Mouse (Mus musculus): ENCODE results near the gene Abcc4. TPM values are rescaled to one million over a fixed set of nuclear protein-coding genes. Genes with fewer than 3 reads are reported as not detected.

Abcc4 gene
- total and polyA plus RNA-seq, 3 experiments: 10.4 to 28.7 (median 26.5) TPM

DNA sequence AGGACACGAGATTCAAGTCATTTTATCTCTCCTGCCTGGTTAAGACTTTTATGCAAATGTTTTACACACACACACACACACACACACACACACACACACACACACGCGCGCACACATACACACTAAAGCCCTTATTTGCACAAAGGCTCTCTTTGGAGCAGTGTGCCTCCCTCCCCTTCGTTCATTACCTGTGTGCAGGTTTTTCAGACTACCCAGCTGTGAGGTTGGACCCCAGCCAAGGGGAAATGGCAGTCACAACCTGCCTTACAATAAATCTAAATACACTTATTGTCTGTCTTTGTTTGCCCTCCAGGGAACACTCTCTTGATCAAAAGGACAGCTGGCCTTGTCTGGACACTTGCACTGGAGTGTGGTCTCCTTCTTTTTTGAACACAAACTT, 17.4 kb downstream of the Abcc4 start:
- no peak for TF ChIP-seq ZMIZ1 (IDR thresholded peaks at IDR 0.05; ENCODE audit: low read depth, low read length)
- TF ChIP-seq RAD21 (IDR thresholded peaks at IDR 0.05; ENCODE audit: low read depth, low read length): no peak
- no peak for TF ChIP-seq MXI1 (IDR thresholded peaks at IDR 0.05; ENCODE audit: low read depth, low read length)
- H3K27ac ChIP-seq (ENCODE audit: insufficient read depth, low read depth): no peak overlapping the region
- H3K36me3 ChIP-seq (replicated peaks in 1 of 2; ENCODE audit: control insufficient read depth in 1 of 2, insufficient read depth in 1 of 2, low read length in 1 of 2): peaks cover 11 to 23% of the 10 kb centered on the region in 2 experiments
- no peaks in the 10 kb centered on the region for H3K27me3 ChIP-seq (replicated peaks)
- dilution Hi-C loops (cut with MboI; ENCODE audit: extremely low pct_ligation_motif_present, extremely low pct_unique_long_range_greater_than_20kb, low sequenced_read_pairs) (no loop called here), in situ Hi-C loops (cut with MboI; ENCODE audit: low pct_ligation_motif_present, low pct_unique_long_range_greater_than_20kb, low sequenced_read_pairs) (loop anchor here (25.0 kb wide), 1 partner anchor 1599 kb away; the partner anchor contains the start of gene Mbnl2)
- peaks cover 10% of the 10 kb centered on the region; the same call in 1 of the 2 replicates for H3K79me2 ChIP-seq (replicated peaks; ENCODE audit: control insufficient read depth, extremely low read depth, insufficient read depth, poor library complexity, severe bottlenecking)
- H3K9me3 ChIP-seq (replicated peaks; ENCODE audit: low read length): no peaks in the 10 kb centered on the region
- no peak for DNase-seq (ENCODE audit: extremely low read depth)
- H3K4me2 ChIP-seq (ENCODE audit: insufficient read depth, low read depth, poor library complexity, severe bottlenecking): no peak overlapping the region
- no peak overlapping the region for H3K9ac ChIP-seq (ENCODE audit: insufficient read depth, low read depth)
- H3K4me1 ChIP-seq (ENCODE audit: control insufficient read depth in 1 of 2, insufficient read depth in 2 of 2): peaks cover 42 to 79% of the 10 kb centered on the region in 2 experiments
- no peak overlapping the region for H3K4me3 ChIP-seq (replicated peaks in 1 of 3; ENCODE audit: low read depth in 2 of 3, low read length in 2 of 3, poor library complexity in 1 of 3)

DNA sequence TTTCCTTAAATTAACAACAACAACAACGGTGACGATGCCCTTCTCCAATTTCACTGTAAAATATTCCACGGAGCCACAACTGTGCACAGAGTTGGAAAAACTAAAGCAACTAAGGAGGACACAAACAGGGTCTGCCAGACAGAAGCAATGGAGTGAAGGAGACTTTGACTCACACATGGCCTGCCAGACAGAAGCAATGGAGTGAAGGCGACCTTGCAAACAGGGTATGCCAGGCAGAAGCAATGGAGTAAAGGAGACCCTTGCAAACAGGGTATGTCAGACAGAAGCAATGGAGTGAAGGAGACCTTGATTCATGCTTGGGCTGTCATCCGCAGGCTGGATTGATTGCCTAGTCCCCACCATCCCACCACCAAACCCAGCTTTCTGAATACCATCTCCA, 19.2 kb downstream of the Abcc4 start:
- dilution Hi-C loops (cut with MboI; ENCODE audit: extremely low pct_ligation_motif_present, extremely low pct_unique_long_range_greater_than_20kb, low sequenced_read_pairs) (no loop called here), in situ Hi-C loops (cut with MboI; ENCODE audit: low pct_ligation_motif_present, low pct_unique_long_range_greater_than_20kb, low sequenced_read_pairs) (loop anchor here (25.0 kb wide), 1 partner anchor 1600 kb away; the partner anchor contains the start of gene Mbnl2)
- Histone ChIP-seq H3K4me2 (ENCODE audit: insufficient read depth, low read depth, poor library complexity, severe bottlenecking) (peak overlapping the region; percentile 87), H3K79me2 (replicated peaks; ENCODE audit: control insufficient read depth, extremely low read depth, insufficient read depth, poor library complexity, severe bottlenecking) (peaks cover 12% of the 10 kb centered on the region; the same call in 1 of the 2 replicates), H3K4me3 (replicated peaks in 1 of 3; ENCODE audit: low read depth in 2 of 3, low read length in 2 of 3, poor library complexity in 1 of 3) (peak overlapping the region in 2 of 3 experiments; percentile 13 to 26), H3K36me3 (replicated peaks in 1 of 2; ENCODE audit: control insufficient read depth in 1 of 2, insufficient read depth in 1 of 2, low read length in 1 of 2) (peaks cover 11 to 24% of the 10 kb centered on the region in 2 experiments), H3K27ac (ENCODE audit: insufficient read depth, low read depth) (peak overlapping the region; percentile 40; the same call in 1 of the 2 replicates), H3K9ac (ENCODE audit: insufficient read depth, low read depth) (peak overlapping the region; percentile 12; the same call in 1 of the 2 replicates), H3K27me3 (replicated peaks) (no peaks in the 10 kb centered on the region), H3K4me1 (ENCODE audit: control insufficient read depth in 1 of 2, insufficient read depth in 2 of 2) (peaks cover 45 to 79% of the 10 kb centered on the region in 2 experiments), H3K9me3 (replicated peaks; ENCODE audit: low read length) (no peaks in the 10 kb centered on the region)
- no peak for TF ChIP-seq CTCF (conservative IDR thresholded peaks at IDR 0.05 in 1 of 2, IDR thresholded peaks at IDR 0.05 in 1 of 2; ENCODE audit: low read depth in 2 of 2, low read length in 2 of 2)
- TF ChIP-seq MAX (IDR thresholded peaks at IDR 0.05; ENCODE audit: low read length): peak; percentile 86
- no peak for TF ChIP-seq E2F4 (IDR thresholded peaks at IDR 0.05; ENCODE audit: insufficient replicate concordance, low read depth, low read length)
- peak; percentile 76; the same call in 1 of the 2 replicates for TF ChIP-seq MXI1 (IDR thresholded peaks at IDR 0.05; ENCODE audit: low read depth, low read length)
- 0 out of 2 replicates have a peak, but pooled peaks have one; percentile 45 for TF ChIP-seq JUND (conservative IDR thresholded peaks at IDR 0.05; ENCODE audit: low read depth, low read length)
- TF ChIP-seq IRF4 (IDR thresholded peaks at IDR 0.05; ENCODE audit: low read depth, low read length): peak; percentile 40; the same call in 1 of the 2 replicates
- peak; percentile 77 for TF ChIP-seq SIN3A (IDR thresholded peaks at IDR 0.05; ENCODE audit: low read length)
- TF ChIP-seq ZC3H11A (IDR thresholded peaks at IDR 0.05; ENCODE audit: low read depth, low read length): no peak
- TF ChIP-seq HCFC1 (IDR thresholded peaks at IDR 0.05; ENCODE audit: low read depth, low read length): peak; percentile 77
- no peak for TF ChIP-seq CHD1 (IDR thresholded peaks at IDR 0.05; ENCODE audit: low read depth, low read length)
- TF ChIP-seq UBTF (IDR thresholded peaks at IDR 0.05; ENCODE audit: low read depth, low read length): no peak
- TF ChIP-seq MEF2A (IDR thresholded peaks at IDR 0.05; ENCODE audit: borderline replicate concordance, low read depth, low read length): no peak
- 0 out of 2 replicates have a peak, but pooled peaks have one; percentile 3 for TF ChIP-seq JUN (IDR thresholded peaks at IDR 0.05; ENCODE audit: insufficient read depth, low read depth, low read length)
- peak; percentile 45; the same call in 1 of the 2 replicates for TF ChIP-seq ETS1 (conservative IDR thresholded peaks at IDR 0.05; ENCODE audit: low read depth, low read length)
- peak; percentile 90 for TF ChIP-seq MYC (IDR thresholded peaks at IDR 0.05; ENCODE audit: low read depth, low read length)
- TF ChIP-seq TCF12 (IDR thresholded peaks at IDR 0.05; ENCODE audit: low read depth, low read length): peak; percentile 8; the same call in 1 of the 2 replicates
- DNase-seq (ENCODE audit: extremely low read depth): peak; percentile 67
